Mouse (Mus musculus) forelimb bud, embryonic 11.5 days (tissue): Measurements from ENCODE around the gene Rab25.
A peak's percentile ranks its signal among the peaks of the same experiment; 100 is the strongest.

Source experiments
- DNase-seq: peaks from one replicate; pipeline ENCODE4 v3.0.0-alpha.2; 2012; ENCODE audit warnings: low read depth, low spot score

The Rab25 gene

GRCm38 (mm10) chr3:88503881-88504746 lies 44.0 kb downstream of the Rab25 start:
- no peak for DNase-seq

GRCm38 (mm10) chr3:88503505-88503863 lies 44.6 kb downstream of the Rab25 start:
- DNase-seq, result no peak

GRCm38 (mm10) chr3:88502641-88503504 lies 45.2 kb downstream of the Rab25 start:
- DNase-seq, result peak; percentile 62

GRCm38 (mm10) chr3:88502031-88502571 lies 46.0 kb downstream of the Rab25 start:
- no peak for DNase-seq

GRCm38 (mm10) chr3:88501366-88502030 lies 46.6 kb downstream of the Rab25 start:
- DNase-seq, result no peak

- DNase-seq, result no peak
Observed at GRCm38 (mm10) chr3:88500655-88501365, 47.3 kb downstream of the Rab25 start.

- DNase-seq, result no peak
Observed at GRCm38 (mm10) chr3:88500087-88500486, 48.0 kb downstream of the Rab25 start.

GRCm38 (mm10) chr3:88499580-88499979 lies 48.5 kb downstream of the Rab25 start:
- DNase-seq, result no peak

GRCm38 (mm10) chr3:88495741-88496415 lies 52.2 kb downstream of the Rab25 start:
- DNase-seq, result no peak

- DNase-seq, result no peak
Observed at GRCm38 (mm10) chr3:88494836-88495628, 53.1 kb downstream of the Rab25 start.

GRCm38 (mm10) chr3:88493706-88494582 lies 54.2 kb downstream of the Rab25 start:
- no peak for DNase-seq
